Mouse (Mus musculus): ENCODE data around the gene Mfap2. TPM values are rescaled to one million over a fixed set of nuclear protein-coding genes. Genes with fewer than 3 reads are reported as not detected.
A peak's percentile ranks its signal among the peaks of the same experiment; 100 is the strongest.

Gene Mfap2
- polyA plus RNA-seq, 1 experiment, result 9.6 TPM

GRCm38 (mm10) chr4:141044816-141045215, 34.6 kb downstream of the Mfap2 start:
- TF ChIP-seq POLR2A (IDR thresholded peaks at IDR 0.05; ENCODE audit: extremely low read depth, insufficient read depth, low read length) (no peak), CTCF (IDR thresholded peaks at IDR 0.05; ENCODE audit: extremely low read depth, insufficient read depth, low read length) (peak; percentile 78)
- H3K27ac ChIP-seq (ENCODE audit: insufficient read depth, low read length), result no peak overlapping the region

GRCm38 (mm10) chr4:141048810-141049475, 38.7 kb downstream of the Mfap2 start:
- no peak overlapping the region for H3K27ac ChIP-seq (ENCODE audit: insufficient read depth, low read length)
- no peak for TF ChIP-seq CTCF (IDR thresholded peaks at IDR 0.05; ENCODE audit: extremely low read depth, insufficient read depth, low read length)
- H3K4me1 ChIP-seq (ENCODE audit: control insufficient read depth, insufficient read depth, low read length), result peaks cover 14% of the 10 kb centered on the region
- H3K4me3 ChIP-seq (ENCODE audit: insufficient read depth, low read length), result no peak overlapping the region

More at GRCm38 (mm10) chr4:141044816-141045215, 34.6 kb downstream of the Mfap2 start:
- Histone ChIP-seq H3K4me3 (ENCODE audit: insufficient read depth, low read length) (no peak overlapping the region), H3K4me1 (ENCODE audit: control insufficient read depth, insufficient read depth, low read length) (peaks cover 11% of the 10 kb centered on the region)

GRCm38 (mm10) chr4:141049476-141049835, 39.2 kb downstream of the Mfap2 start:
- TF ChIP-seq CTCF (IDR thresholded peaks at IDR 0.05; ENCODE audit: extremely low read depth, insufficient read depth, low read length) (no peak), POLR2A (IDR thresholded peaks at IDR 0.05; ENCODE audit: extremely low read depth, insufficient read depth, low read length) (no peak)
- Histone ChIP-seq H3K4me3 (ENCODE audit: insufficient read depth, low read length) (no peak overlapping the region), H3K4me1 (ENCODE audit: control insufficient read depth, insufficient read depth, low read length) (peaks cover 17% of the 10 kb centered on the region), H3K27ac (ENCODE audit: insufficient read depth, low read length) (peak overlapping the region; percentile 24; the same call in 1 of the 2 replicates)

GRCm38 (mm10) chr4:141052442-141052841, 42.2 kb downstream of the Mfap2 start:
- peaks cover 17% of the 10 kb centered on the region for H3K4me1 ChIP-seq (ENCODE audit: control insufficient read depth, insufficient read depth, low read length)
- H3K4me3 ChIP-seq (ENCODE audit: insufficient read depth, low read length), result peak overlapping the region; percentile 20
- no peak overlapping the region for H3K27ac ChIP-seq (ENCODE audit: insufficient read depth, low read length)
- no peak for TF ChIP-seq POLR2A (IDR thresholded peaks at IDR 0.05; ENCODE audit: extremely low read depth, insufficient read depth, low read length)
- TF ChIP-seq CTCF (IDR thresholded peaks at IDR 0.05; ENCODE audit: extremely low read depth, insufficient read depth, low read length), result no peak

GRCm38 (mm10) chr4:141053138-141053537, 42.9 kb downstream of the Mfap2 start:
- Histone ChIP-seq H3K4me3 (ENCODE audit: insufficient read depth, low read length) (peak overlapping the region; percentile 20), H3K4me1 (ENCODE audit: control insufficient read depth, insufficient read depth, low read length) (peaks cover 17% of the 10 kb centered on the region), H3K27ac (ENCODE audit: insufficient read depth, low read length) (peak overlapping the region; percentile 6; the same call in 1 of the 2 replicates)
- TF ChIP-seq CTCF (IDR thresholded peaks at IDR 0.05; ENCODE audit: extremely low read depth, insufficient read depth, low read length), result no peak
- TF ChIP-seq POLR2A (IDR thresholded peaks at IDR 0.05; ENCODE audit: extremely low read depth, insufficient read depth, low read length), result no peak

DNA sequence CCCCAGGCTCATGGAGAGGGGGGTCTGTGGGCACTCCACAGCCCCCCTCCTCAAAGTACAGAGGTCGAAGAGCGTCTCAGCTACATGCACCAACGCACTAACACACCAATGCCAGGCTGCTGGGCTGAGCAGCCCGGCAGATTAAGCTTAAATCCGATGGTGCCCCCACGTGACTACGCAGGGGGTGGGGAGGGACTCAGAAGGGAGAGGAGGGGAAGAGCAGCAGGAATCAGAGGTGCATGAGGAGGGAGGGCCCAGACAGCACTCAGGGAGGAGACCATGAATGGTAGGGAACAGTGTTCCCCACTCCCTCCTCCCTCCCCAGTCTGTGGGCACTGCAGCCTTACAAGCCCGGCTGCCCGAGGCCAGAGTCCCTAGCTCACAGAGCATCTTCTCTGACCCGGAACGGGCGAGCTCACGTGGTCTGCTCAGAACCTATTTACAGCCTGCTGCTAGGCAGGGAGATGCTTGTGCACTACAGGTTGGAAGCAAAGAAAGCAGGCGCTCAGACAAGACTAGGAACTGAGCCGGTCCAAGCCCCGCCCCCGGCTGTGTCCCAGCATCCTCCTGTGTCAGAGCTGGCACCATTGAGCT, 43.4 kb downstream of the Mfap2 start:
- H3K4me3 ChIP-seq (ENCODE audit: insufficient read depth, low read length), result peak overlapping the region; percentile 20
- H3K27ac ChIP-seq (ENCODE audit: insufficient read depth, low read length), result peak overlapping the region; percentile 6; the same call in 1 of the 2 replicates
- TF ChIP-seq CTCF (IDR thresholded peaks at IDR 0.05; ENCODE audit: extremely low read depth, insufficient read depth, low read length) (no peak), POLR2A (IDR thresholded peaks at IDR 0.05; ENCODE audit: extremely low read depth, insufficient read depth, low read length) (peak; percentile 73)
- peaks cover 15% of the 10 kb centered on the region for H3K4me1 ChIP-seq (ENCODE audit: control insufficient read depth, insufficient read depth, low read length)

DNA sequence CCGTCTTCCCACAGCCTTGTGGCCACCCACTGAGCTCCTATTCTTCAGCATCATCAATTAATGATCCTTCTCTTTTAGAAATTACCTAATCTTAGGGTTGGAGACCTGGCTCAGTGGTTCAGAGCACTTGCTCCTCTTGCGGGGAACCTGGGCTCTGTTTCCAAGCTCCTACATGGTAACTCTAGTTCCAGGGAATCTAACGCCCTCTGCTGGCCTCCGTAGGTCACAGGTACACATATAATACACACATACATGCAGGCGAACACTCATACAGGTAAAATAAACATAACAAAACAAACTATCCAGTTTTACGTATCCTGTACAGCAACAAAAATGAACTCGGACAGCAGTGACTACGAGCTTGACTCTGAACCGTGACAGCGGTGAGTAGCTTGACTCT, 46.8 kb downstream of the Mfap2 start:
- Histone ChIP-seq H3K4me1 (ENCODE audit: control insufficient read depth, insufficient read depth, low read length) (peaks cover 6% of the 10 kb centered on the region; the same call in 1 of the 2 replicates), H3K27ac (ENCODE audit: insufficient read depth, low read length) (no peak overlapping the region), H3K4me3 (ENCODE audit: insufficient read depth, low read length) (no peak overlapping the region)
- no peak for TF ChIP-seq CTCF (IDR thresholded peaks at IDR 0.05; ENCODE audit: extremely low read depth, insufficient read depth, low read length)
- no peak for TF ChIP-seq POLR2A (IDR thresholded peaks at IDR 0.05; ENCODE audit: extremely low read depth, insufficient read depth, low read length)

GRCm38 (mm10) chr4:141058835-141059234, 48.6 kb downstream of the Mfap2 start:
- H3K4me1 ChIP-seq (ENCODE audit: control insufficient read depth, insufficient read depth, low read length), result peaks cover 4% of the 10 kb centered on the region; the same call in 1 of the 2 replicates
- TF ChIP-seq CTCF (IDR thresholded peaks at IDR 0.05; ENCODE audit: extremely low read depth, insufficient read depth, low read length) (no peak), POLR2A (IDR thresholded peaks at IDR 0.05; ENCODE audit: extremely low read depth, insufficient read depth, low read length) (no peak)

GRCm38 (mm10) chr4:141059616-141060425, 49.6 kb downstream of the Mfap2 start:
- TF ChIP-seq POLR2A (IDR thresholded peaks at IDR 0.05; ENCODE audit: extremely low read depth, insufficient read depth, low read length) (no peak), CTCF (IDR thresholded peaks at IDR 0.05; ENCODE audit: extremely low read depth, insufficient read depth, low read length) (no peak)
- peak overlapping the region; percentile 78 for H3K27ac ChIP-seq (ENCODE audit: insufficient read depth, low read length)
- peak overlapping the region; percentile 62 for H3K4me3 ChIP-seq (ENCODE audit: insufficient read depth, low read length)
- peaks cover 2% of the 10 kb centered on the region; the same call in 1 of the 2 replicates for H3K4me1 ChIP-seq (ENCODE audit: control insufficient read depth, insufficient read depth, low read length)

More at GRCm38 (mm10) chr4:141058835-141059234, 48.6 kb downstream of the Mfap2 start:
- Histone ChIP-seq H3K4me3 (ENCODE audit: insufficient read depth, low read length) (no peak overlapping the region; the same call in 1 of the 2 replicates), H3K27ac (ENCODE audit: insufficient read depth, low read length) (no peak overlapping the region)
